Mouse (Mus musculus) heart, postnatal 0 days (tissue): ENCODE results near the gene Mttp. TPM values are rescaled to one million over a fixed set of nuclear protein-coding genes. Genes with fewer than 3 reads are reported as not detected.
A peak's percentile ranks its signal among the peaks of the same experiment; 100 is the strongest.

ENCODE experiments used
- ATAC-seq: fragments of 200-750 bp; cut with Nextera tagmentation; 2 replicates; pipeline ENCODE4 v1.8.0; 2017; ENCODE audit warnings: low read depth, moderate number of reproducible peaks, moderate library complexity; ENCODE audit not compliant: insufficient read depth
- DNase-seq: peaks from one replicate; pipeline ENCODE4 v3.0.0-alpha.2; 2016; ENCODE audit warnings: low spot score
- H3K27ac ChIP-seq: fragments of 300-500 bp; sonication (generic); 2 replicates; pipeline ENCODE4 v1.5.1; 2014; ENCODE audit warnings: low read depth, mild to moderate bottlenecking
- H3K27me3 ChIP-seq: fragments of 300-500 bp; sonication (generic); 2 replicates; pipeline ENCODE4 v1.6.1; 2014; ENCODE audit warnings: low read length, mixed read lengths; ENCODE audit not compliant: control insufficient read depth, insufficient read depth
- H3K36me3 ChIP-seq: fragments of 300-500 bp; sonication (generic); replicated peaks from 2 replicates; pipeline ENCODE4 v1.6.1; 2014; ENCODE audit warnings: low read length, mixed read lengths; ENCODE audit not compliant: control insufficient read depth, insufficient read depth
- H3K4me1 ChIP-seq: fragments of 300-500 bp; sonication (generic); 2 replicates; pipeline ENCODE4 v1.6.1; 2014; ENCODE audit warnings: antibody characterized with exemption; ENCODE audit not compliant: control insufficient read depth, insufficient read depth
- H3K4me2 ChIP-seq: fragments of 300-500 bp; sonication (generic); 2 replicates; pipeline ENCODE4 v1.6.1; 2014; ENCODE audit warnings: low read depth, mild to moderate bottlenecking, low read length, moderate library complexity
- H3K4me3 ChIP-seq: fragments of 300-500 bp; sonication (generic); 2 replicates; pipeline ENCODE4 v1.5.1; 2014; ENCODE audit warnings: low read depth, low read length
- H3K9ac ChIP-seq: fragments of 300-500 bp; sonication (generic); replicated peaks from 2 replicates; pipeline ENCODE4 v1.6.1; 2014; ENCODE audit warnings: low read depth, low read length, mixed read lengths
- H3K9me3 ChIP-seq: fragments of 300-500 bp; sonication (generic); replicated peaks from 2 replicates; pipeline ENCODE4 v1.6.1; 2016; ENCODE audit warnings: low read length; ENCODE audit not compliant: control insufficient read depth
- CTCF ChIP-seq: IDR thresholded peaks from 2 replicates; pipeline ENCODE4 v1.5.1; 2016; ENCODE audit warnings: antibody characterized with exemption, control low read depth, low read depth
- EP300 ChIP-seq: IDR thresholded peaks from 2 replicates; pipeline ENCODE4 v1.6.1; 2016; ENCODE audit warnings: antibody characterized with exemption, low read depth
- WGBS: fragments of 180-500 bp; shearing (Covaris S2); extraction: QIAGEN DNeasy Blood & Tissue Kit; methylation state at CpG from one replicate; pipeline ENCODE4 v1.1.7; 2014; 5-methylcytosine and 5-hydroxymethylcytosine counted together
- polyA plus RNA-seq: library from polyadenylated mRNA; unstranded; fragments of >200 nt; fragmentation: Nextera tagmentation; extraction: Ambion mirVana; gene quantifications from 2 replicates; pipeline ENCODE4 v1.2.1, GENCODE M21; 2015
- total RNA-seq: library from RNA; depleted of rRNA; stranded (reverse); fragments of >200 nt; gene quantifications from 2 replicates; pipeline ENCODE4 v1.2.3, GENCODE M21; 2014; ENCODE audit warnings: low replicate concordance; rRNA removed

The Mttp gene
- total RNA-seq (1.5 and 3.9 TPM in 2 replicates), polyA plus RNA-seq (5.9 and 6.2 TPM in 2 replicates)

DNA sequence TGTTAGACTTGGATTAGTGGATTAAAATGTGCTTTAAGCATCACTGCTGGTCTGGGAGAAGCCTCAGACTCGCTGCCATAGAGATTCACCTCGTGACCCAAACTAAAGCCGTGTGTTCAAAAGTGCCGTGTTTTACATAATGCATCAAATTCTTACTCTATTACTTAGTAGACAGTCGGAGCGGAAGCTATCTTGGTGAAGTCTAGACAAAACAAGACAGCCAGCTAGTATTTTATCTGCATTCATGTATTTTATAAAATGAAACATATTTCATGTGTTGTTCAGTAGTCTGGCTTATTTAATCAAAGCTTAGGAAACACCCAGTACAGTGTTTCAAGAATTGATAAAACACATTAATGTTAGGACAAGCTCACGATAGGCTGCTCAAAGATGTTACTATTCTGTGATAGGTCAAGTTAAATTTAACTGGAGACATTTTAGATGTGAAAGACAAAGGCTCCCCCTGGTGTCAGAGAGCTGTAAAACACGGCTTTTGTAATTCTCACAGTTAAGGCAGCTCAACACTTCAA, at the start of gene Mttp:
Gene Mttp, minus strand, starts transcription at position 327 of the 530 bp plus-strand sequence.
- no peak for ATAC-seq
- Histone ChIP-seq H3K27me3 (no peaks in the 10 kb centered on the region), H3K4me1 (no peaks in the 10 kb centered on the region), H3K27ac (peak within 1 kb of the TSS; percentile 98), H3K4me2 (peak within 1 kb of the TSS; percentile 90), H3K9ac (peak within 1 kb of the TSS; percentile 67), H3K4me3 (peak within 1 kb of the TSS; percentile 73), H3K36me3 (no peaks in the 10 kb centered on the region), H3K9me3 (no peaks in the 10 kb centered on the region)
- WGBS = under 1% methylated on average over 8 of the region's 8 CpGs
- TF ChIP-seq EP300 = no peak; the same call in 1 of the 2 replicates
- TF ChIP-seq CTCF = peak; percentile 73
- DNase-seq = peak; percentile 92

DNA sequence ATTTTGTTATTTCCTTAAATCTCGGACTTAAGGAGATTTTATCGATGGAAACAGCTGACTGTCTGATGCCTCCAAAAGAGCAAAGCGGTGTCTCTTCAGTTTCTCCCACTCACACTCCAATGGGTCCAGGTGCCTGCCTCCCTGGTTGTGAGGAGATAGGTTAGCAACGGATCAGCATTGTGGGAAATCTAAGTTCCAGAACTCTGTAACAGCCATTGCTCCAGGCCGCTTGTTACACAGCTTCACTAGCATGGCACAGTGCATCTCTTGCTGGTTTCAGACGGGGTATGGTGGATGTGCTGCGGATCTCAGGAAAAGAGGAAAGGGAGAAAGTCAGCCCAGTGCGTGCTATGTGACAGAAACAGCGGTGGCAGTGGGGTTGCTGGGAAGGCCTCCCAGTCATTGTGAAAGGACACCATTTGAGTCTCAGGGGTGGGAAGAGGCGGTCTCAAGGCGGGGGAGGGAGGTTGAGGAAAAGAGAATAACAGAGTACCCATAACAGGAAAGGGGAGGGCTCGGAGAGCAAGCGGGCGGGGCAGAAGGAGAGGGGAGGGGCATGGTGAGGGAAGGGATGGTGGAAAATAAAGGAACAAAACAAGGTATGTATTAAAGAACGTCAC, 49.0 kb upstream of the Mttp start, which contains the start of gene 4930579F01Rik:
Gene 4930579F01Rik, minus strand, starts transcription at position 143 of the 620 bp plus-strand sequence.
- no peaks in the 10 kb centered on the region for H3K4me1 ChIP-seq
- no peak within 1 kb of the TSS for H3K27ac ChIP-seq
- WGBS = 76% methylated on average over 15 of the region's 15 CpGs
- H3K4me3 ChIP-seq = no peak within 1 kb of the TSS
- no peak within 1 kb of the TSS for H3K4me2 ChIP-seq
- DNase-seq (no peak), ATAC-seq (no peak)
- H3K27me3 ChIP-seq = no peaks in the 10 kb centered on the region
- no peaks in the 10 kb centered on the region for H3K36me3 ChIP-seq
- no peak within 1 kb of the TSS for H3K9ac ChIP-seq
- TF ChIP-seq CTCF = no peak
- no peak for TF ChIP-seq EP300
- H3K9me3 ChIP-seq = no peaks in the 10 kb centered on the region

DNA sequence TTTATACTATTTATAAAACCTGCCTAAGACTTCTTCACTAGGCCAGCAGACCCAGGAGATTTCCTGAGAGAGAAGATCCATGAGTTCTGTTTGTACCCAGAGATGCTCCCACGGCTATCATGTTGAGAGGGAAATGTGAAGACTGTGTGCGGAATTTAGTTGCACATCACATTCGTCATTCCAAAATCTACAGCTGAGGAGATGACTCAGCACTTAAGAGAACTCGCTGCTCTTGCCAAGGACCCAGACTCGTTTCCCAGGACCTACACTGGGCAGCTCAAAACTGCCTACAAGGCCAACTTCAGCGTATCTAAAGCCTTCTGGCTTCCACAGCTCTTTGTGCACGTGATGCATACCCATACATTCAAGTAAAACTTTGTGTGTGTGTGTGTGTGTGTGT, 47.5 kb upstream of the Mttp start:
- Histone ChIP-seq H3K27ac (no peak overlapping the region), H3K4me1 (no peaks in the 10 kb centered on the region), H3K9ac (no peak overlapping the region), H3K4me2 (no peak overlapping the region), H3K4me3 (no peak overlapping the region), H3K36me3 (no peaks in the 10 kb centered on the region), H3K27me3 (no peaks in the 10 kb centered on the region), H3K9me3 (no peaks in the 10 kb centered on the region)
- 59% methylated on average over 7 of the region's 7 CpGs for WGBS
- ATAC-seq (no peak), DNase-seq (no peak)
- TF ChIP-seq EP300 (no peak), CTCF (no peak)

DNA sequence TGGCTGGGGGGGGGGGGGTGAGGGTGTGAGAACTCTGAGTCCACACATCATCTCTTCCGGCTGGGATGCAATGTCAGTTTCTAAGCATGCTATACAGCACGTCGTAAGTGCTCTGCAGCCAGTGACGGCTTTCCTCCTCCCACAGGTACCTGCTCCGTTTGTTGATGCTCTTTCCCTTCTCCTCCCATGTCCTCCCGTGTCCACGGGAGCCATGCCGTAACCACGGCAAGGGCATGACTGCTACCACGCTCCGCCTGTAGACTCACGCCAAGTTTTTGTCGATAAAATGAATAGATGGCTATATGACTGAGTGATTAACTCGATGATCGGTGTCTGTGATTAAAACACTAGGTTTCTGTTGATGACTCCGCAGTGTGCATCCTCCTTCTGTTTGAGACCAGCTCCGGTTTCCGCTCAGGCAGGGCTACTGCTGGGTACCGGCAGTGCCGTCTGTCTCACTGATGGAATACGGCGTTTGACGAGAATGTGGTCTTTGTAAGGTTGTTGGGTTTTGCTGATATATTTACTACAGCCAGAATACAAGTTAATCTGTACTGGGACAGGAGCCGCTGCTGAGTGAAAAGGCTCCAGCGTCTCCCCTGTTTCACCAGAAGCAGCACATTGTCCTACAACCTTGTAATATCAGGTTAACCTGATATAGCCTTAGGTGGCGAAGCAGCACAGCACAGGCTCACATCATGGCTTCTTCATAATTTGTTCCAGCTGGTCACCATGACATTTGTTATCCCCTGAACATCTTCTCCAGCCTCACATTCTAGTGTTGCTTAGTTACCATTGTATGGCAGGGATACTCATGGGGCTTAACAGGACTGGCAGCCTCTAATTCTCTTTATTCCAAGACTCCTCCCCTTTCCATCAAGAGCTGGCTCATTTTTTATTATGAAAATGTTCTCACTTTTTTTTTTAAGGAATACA, 41.5 kb upstream of the Mttp start:
- Histone ChIP-seq H3K9ac (no peak overlapping the region), H3K4me2 (no peak overlapping the region), H3K4me1 (no peaks in the 10 kb centered on the region), H3K36me3 (no peaks in the 10 kb centered on the region), H3K4me3 (no peak overlapping the region), H3K9me3 (no peaks in the 10 kb centered on the region), H3K27me3 (no peaks in the 10 kb centered on the region), H3K27ac (no peak overlapping the region)
- ATAC-seq (no peak), DNase-seq (no peak)
- no peak for TF ChIP-seq CTCF
- no peak for TF ChIP-seq EP300
- 92% methylated on average over 26 of the region's 26 CpGs for WGBS

DNA sequence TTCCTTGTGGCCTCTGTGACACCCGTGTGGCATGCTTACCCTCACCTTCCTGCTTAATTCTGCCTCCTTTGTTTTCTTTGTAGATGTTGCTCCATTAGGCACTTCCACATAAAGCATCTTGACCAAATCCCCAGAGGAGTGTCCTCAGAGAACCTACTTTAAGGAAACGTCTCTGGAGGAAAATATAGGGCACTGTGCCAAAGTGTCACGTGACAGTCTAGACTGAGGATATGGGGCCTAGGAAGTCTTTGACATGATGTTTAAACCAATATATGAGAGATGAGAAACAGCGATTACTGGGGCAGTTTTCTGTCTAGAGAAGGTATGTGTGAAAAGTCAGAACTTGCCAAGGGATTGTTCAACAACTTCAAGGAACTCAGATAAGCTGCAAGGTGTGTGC, 40.5 kb upstream of the Mttp start:
- H3K4me1 ChIP-seq = no peaks in the 10 kb centered on the region
- 43% methylated on average over 4 of the region's 4 CpGs for WGBS
- no peak for ATAC-seq

More for the DNA sequence above, 40.5 kb upstream of the Mttp start:
- no peaks in the 10 kb centered on the region for H3K27me3 ChIP-seq
- H3K4me2 ChIP-seq = no peak overlapping the region
- H3K4me3 ChIP-seq = no peak overlapping the region
- TF ChIP-seq EP300 (no peak), CTCF (no peak)
- H3K27ac ChIP-seq = no peak overlapping the region
- H3K9ac ChIP-seq = no peak overlapping the region
- H3K9me3 ChIP-seq = no peaks in the 10 kb centered on the region
- H3K36me3 ChIP-seq = no peaks in the 10 kb centered on the region
- DNase-seq = no peak
